Mouse (Mus musculus) C2C12 (cell line): Measurements from ENCODE around the gene Moap1.

Experiments
- CEBPB ChIP-seq: IDR thresholded peaks from one replicate; pipeline ENCODE4 v1.6.1; 2011; ENCODE audit warnings: low read depth, mild to moderate bottlenecking, control low read depth, moderate library complexity
- CTCF ChIP-seq: IDR thresholded peaks from one replicate; pipeline ENCODE4 v1.5.1; 2011; ENCODE audit not compliant: control insufficient read depth, insufficient read depth, insufficient read length

DNA sequence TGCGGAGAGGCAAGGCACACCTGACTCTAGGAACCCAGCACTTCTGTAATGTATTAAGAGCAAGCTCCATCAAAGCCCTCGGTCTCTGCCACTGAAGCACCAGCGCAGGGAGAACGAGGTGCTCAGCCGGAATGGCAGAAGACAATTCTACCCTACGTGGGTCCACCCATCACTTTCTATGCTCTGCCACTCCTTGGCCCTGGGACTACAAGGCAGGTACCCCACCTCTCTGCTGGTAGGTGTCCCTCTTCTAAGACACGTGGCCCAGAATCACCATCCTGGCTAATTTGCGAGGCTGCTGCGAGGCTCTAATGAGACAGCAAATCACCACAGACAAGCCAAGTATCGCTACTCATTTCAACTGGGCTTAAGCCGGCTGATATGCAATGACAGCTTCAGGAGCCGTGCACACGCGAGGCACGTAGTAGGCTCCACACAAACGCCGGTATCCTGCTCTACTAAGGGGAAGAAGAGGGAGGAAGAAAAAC lies 39.5 kb downstream of the Moap1 start:
- TF ChIP-seq CTCF (no peak), CEBPB (no peak)
